Mouse (Mus musculus): ENCODE measurements around the gene Tpd52l2. TPM values are rescaled to one million over a fixed set of nuclear protein-coding genes. Genes with fewer than 3 reads are reported as not detected.

The Tpd52l2 gene
- polyA plus RNA-seq, 1 experiment from 2014 or later: 173 TPM

DNA sequence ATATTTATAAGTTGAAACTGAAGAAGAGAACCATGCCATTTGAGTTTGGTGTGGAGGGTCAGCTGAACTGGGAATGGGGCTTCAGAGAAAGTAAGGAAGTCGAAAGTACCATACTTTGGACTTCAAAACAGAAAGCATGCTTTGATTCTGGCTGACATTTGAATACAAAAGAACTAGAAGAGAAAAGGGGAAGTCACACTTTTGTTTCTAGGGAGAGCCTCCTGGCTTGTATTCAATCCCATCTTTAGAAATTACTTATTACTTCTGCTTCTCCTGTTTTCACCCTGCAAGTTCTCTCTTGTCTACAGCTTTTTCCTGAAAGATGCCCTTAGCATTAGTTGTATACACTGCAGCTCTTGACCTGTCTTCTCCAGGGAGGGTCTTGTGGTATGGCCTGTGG is 51.3 kb downstream of the Tpd52l2 start:
- 73% methylated on average over 1 of the region's 1 CpGs for WGBS
- H3K27ac ChIP-seq (replicated peaks): no peak overlapping the region
- peaks cover 67% of the 10 kb centered on the region for H3K36me3 ChIP-seq
- H3K27me3 ChIP-seq: no peaks in the 10 kb centered on the region
- no peak overlapping the region for H3K9ac ChIP-seq
- H3K4me2 ChIP-seq (replicated peaks): no peak overlapping the region
- H3K9me3 ChIP-seq (replicated peaks): no peaks in the 10 kb centered on the region
- no peak overlapping the region for H3K4me3 ChIP-seq (replicated peaks)
- no peaks in the 10 kb centered on the region for H3K4me1 ChIP-seq
- no peak for ATAC-seq (ENCODE audit: insufficient number of reproducible peaks, low FRiP score, low TSS enrichment, low read depth)

DNA sequence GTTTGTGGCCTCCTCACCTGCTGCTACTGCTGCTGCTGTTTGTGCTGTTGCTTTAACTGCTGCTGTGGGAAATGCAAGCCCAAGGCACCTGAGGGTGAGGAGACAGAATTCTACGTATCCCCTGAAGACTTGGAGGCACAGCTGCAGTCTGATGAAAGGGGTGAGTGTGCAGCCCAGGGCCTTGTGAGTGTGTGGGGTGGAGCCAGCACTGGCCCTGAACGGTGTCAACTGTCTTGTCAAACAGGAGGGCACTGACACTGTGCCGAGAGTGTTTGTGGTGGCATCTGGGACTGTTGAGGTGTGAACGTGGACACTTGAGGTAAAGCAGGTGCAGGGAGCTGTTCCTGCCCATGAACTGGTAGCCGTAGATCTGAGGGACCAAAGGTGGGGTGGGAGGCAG is 51.7 kb downstream of the Tpd52l2 start:
- no peak overlapping the region for H3K27ac ChIP-seq (replicated peaks)
- no peak overlapping the region for H3K9ac ChIP-seq
- H3K4me3 ChIP-seq (replicated peaks): no peak overlapping the region
- no peaks in the 10 kb centered on the region for H3K27me3 ChIP-seq
- peaks cover 67% of the 10 kb centered on the region for H3K36me3 ChIP-seq
- no peaks in the 10 kb centered on the region for H3K9me3 ChIP-seq (replicated peaks)
- H3K4me2 ChIP-seq (replicated peaks): no peak overlapping the region
- peak; percentile 73; the same call in 1 of the 2 replicates for ATAC-seq (ENCODE audit: insufficient number of reproducible peaks, low FRiP score, low TSS enrichment, low read depth)
- WGBS: 78% methylated on average over 5 of the region's 5 CpGs
- H3K4me1 ChIP-seq: no peaks in the 10 kb centered on the region

DNA sequence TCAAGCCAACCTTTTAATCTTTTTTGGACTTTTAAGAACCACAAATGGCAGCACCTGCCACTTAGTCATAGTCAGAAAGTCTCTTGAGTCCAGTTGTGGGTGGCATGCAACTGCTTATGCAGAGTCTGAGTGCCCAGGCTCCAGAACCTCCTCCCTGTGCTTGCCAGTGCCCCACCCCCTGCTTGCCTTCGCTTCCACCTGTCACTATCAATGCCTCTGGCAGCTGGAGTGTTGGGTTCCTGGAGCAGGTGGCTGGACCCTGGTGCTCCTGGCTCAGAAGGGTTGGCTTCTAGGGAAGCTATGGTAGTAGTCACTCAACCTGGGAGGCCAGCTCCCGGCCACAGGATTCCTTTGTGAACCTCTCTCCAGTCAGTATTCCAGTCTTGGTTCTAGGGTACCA is 53.3 kb downstream of the Tpd52l2 start:
- no peak for ATAC-seq (ENCODE audit: insufficient number of reproducible peaks, low FRiP score, low TSS enrichment, low read depth)
- Histone ChIP-seq H3K4me1 (no peaks in the 10 kb centered on the region), H3K4me3 (replicated peaks) (no peak overlapping the region), H3K36me3 (peaks cover 67% of the 10 kb centered on the region), H3K27ac (replicated peaks) (no peak overlapping the region), H3K9me3 (replicated peaks) (no peaks in the 10 kb centered on the region), H3K9ac (no peak overlapping the region), H3K27me3 (no peaks in the 10 kb centered on the region), H3K4me2 (replicated peaks) (no peak overlapping the region)
- 90% methylated on average over 2 of the region's 2 CpGs for WGBS

DNA sequence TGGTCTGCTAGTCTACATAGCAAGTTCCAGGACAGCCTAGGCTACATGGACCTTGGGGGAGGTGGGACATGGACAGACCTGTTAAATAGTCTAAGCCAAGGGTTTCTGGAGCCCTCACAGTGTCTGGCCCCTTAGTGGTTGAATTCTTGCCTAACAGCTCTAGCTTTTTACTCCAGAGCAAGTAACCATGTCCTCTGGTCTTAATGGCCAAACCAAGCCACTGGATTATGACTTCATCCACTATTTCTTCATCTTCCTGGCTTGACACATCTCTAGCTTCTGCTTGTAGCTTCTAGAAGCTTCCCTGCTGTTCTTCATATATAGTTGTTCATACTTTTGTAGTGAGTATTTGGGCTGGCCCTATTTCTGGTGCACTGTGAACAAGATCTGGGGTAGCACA is 56.8 kb downstream of the Tpd52l2 start:
- no peak overlapping the region for H3K27ac ChIP-seq (replicated peaks)
- H3K4me2 ChIP-seq (replicated peaks): no peak overlapping the region
- no peaks in the 10 kb centered on the region for H3K4me1 ChIP-seq
- peaks cover 40% of the 10 kb centered on the region for H3K36me3 ChIP-seq
- no peaks in the 10 kb centered on the region for H3K27me3 ChIP-seq
- H3K9me3 ChIP-seq (replicated peaks): no peaks in the 10 kb centered on the region
- no peak overlapping the region for H3K4me3 ChIP-seq (replicated peaks)
- no peak for ATAC-seq (ENCODE audit: insufficient number of reproducible peaks, low FRiP score, low TSS enrichment, low read depth)
- H3K9ac ChIP-seq: no peak overlapping the region

DNA sequence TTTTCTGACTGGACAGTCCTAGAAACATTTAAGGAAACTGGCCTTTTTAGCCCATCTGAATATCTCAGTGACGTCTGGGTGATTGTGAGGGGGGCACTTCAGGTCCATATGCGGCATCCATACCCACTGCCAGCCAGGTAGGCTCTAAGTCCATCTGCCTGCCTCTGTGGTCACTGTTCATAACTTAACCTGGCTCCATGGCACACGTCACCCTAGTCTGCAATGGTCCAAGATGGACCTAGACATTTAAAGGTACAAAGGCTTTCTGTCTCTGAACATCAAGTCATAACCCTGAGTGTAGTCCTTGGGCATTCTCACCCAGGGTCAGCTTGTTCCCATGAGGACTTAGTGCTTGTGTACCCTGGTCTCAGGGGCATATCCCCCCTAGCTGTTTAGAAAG is 70.4 kb downstream of the Tpd52l2 start:
- 85% methylated on average over 3 of the region's 3 CpGs for WGBS
- no peak for ATAC-seq (ENCODE audit: insufficient number of reproducible peaks, low FRiP score, low TSS enrichment, low read depth)
- H3K9ac ChIP-seq: no peak overlapping the region
- no peak overlapping the region for H3K27ac ChIP-seq (replicated peaks)
- no peaks in the 10 kb centered on the region for H3K9me3 ChIP-seq (replicated peaks)
- no peaks in the 10 kb centered on the region for H3K4me1 ChIP-seq
- H3K27me3 ChIP-seq: no peaks in the 10 kb centered on the region
- H3K36me3 ChIP-seq: peaks cover 5% of the 10 kb centered on the region; the same call in 1 of the 2 replicates
- H3K4me3 ChIP-seq (replicated peaks): no peak overlapping the region
- H3K4me2 ChIP-seq (replicated peaks): no peak overlapping the region

Other genes starting within 250 kb of the Tpd52l2 start
- 14.7 and 14.8 TPM in 2 replicates for gene Gmeb2, start 209.1 kb upstream of the Tpd52l2 start, polyA plus RNA-seq (2015; fragmentation: Nextera tagmentation; extraction: Ambion mirVana)
- gene Stmn3, start 182.6 kb upstream of the Tpd52l2 start, polyA plus RNA-seq (2015; fragmentation: Nextera tagmentation; extraction: Ambion mirVana): 16.2 and 24.7 TPM in 2 replicates
- gene Rtel1, start 177.4 kb upstream of the Tpd52l2 start, polyA plus RNA-seq (2015; fragmentation: Nextera tagmentation; extraction: Ambion mirVana): 35.5 and 40.8 TPM in 2 replicates
- 43.2 and 44.3 TPM in 2 replicates for gene Zgpat, start 132.2 kb upstream of the Tpd52l2 start, polyA plus RNA-seq (2015; fragmentation: Nextera tagmentation; extraction: Ambion mirVana)
- 65.2 and 65.3 TPM in 2 replicates for gene Arfrp1, start 131.7 kb upstream of the Tpd52l2 start, polyA plus RNA-seq (2015; fragmentation: Nextera tagmentation; extraction: Ambion mirVana)
- gene Lime1, start 117.1 kb upstream of the Tpd52l2 start, polyA plus RNA-seq (2015; fragmentation: Nextera tagmentation; extraction: Ambion mirVana): 23.6 and 24.7 TPM in 2 replicates
- 4.0 and 4.6 TPM in 2 replicates for gene Zbtb46, start 37.7 kb upstream of the Tpd52l2 start, polyA plus RNA-seq (2015; fragmentation: Nextera tagmentation; extraction: Ambion mirVana)
- gene Abhd16b, start 3.9 kb upstream of the Tpd52l2 start, polyA plus RNA-seq (2015; fragmentation: Nextera tagmentation; extraction: Ambion mirVana): 0.18 and 0.24 TPM in 2 replicates
- gene Dnajc5, start 23.3 kb downstream of the Tpd52l2 start, polyA plus RNA-seq (2015; fragmentation: Nextera tagmentation; extraction: Ambion mirVana): 87.7 and 92.0 TPM in 2 replicates
- 50.7 and 55.7 TPM in 2 replicates for gene Uckl1, start 87.8 kb downstream of the Tpd52l2 start, polyA plus RNA-seq (2015; fragmentation: Nextera tagmentation; extraction: Ambion mirVana)
- 60.4 and 63.6 TPM in 2 replicates for gene Prpf6, start 94.7 kb downstream of the Tpd52l2 start, polyA plus RNA-seq (2015; fragmentation: Nextera tagmentation; extraction: Ambion mirVana)
- 62.1 and 74.8 TPM in 2 replicates for gene Zfp512b, start 95.7 kb downstream of the Tpd52l2 start, polyA plus RNA-seq (2015; fragmentation: Nextera tagmentation; extraction: Ambion mirVana)
- gene Samd10, start 102.1 kb downstream of the Tpd52l2 start, polyA plus RNA-seq (2015; fragmentation: Nextera tagmentation; extraction: Ambion mirVana): 13.3 and 15.6 TPM in 2 replicates
- 0.24 and 0.31 TPM in 2 replicates for gene Gm29797, start 159.9 kb downstream of the Tpd52l2 start, polyA plus RNA-seq (2015; fragmentation: Nextera tagmentation; extraction: Ambion mirVana)
- gene Sox18, start 174.5 kb downstream of the Tpd52l2 start, polyA plus RNA-seq (2015; fragmentation: Nextera tagmentation; extraction: Ambion mirVana): 65.1 and 75.3 TPM in 2 replicates
- gene Tcea2, start 183.2 kb downstream of the Tpd52l2 start, polyA plus RNA-seq (2015; fragmentation: Nextera tagmentation; extraction: Ambion mirVana): 24.0 and 25.7 TPM in 2 replicates
- 72.2 and 79.7 TPM in 2 replicates for gene Rgs19, start 196.8 kb downstream of the Tpd52l2 start, polyA plus RNA-seq (2015; fragmentation: Nextera tagmentation; extraction: Ambion mirVana)
- not detected in 2 replicates for gene Lkaaear1, start 201.3 kb downstream of the Tpd52l2 start, polyA plus RNA-seq (2015; fragmentation: Nextera tagmentation; extraction: Ambion mirVana)
- gene Oprl1, start 217.9 kb downstream of the Tpd52l2 start, polyA plus RNA-seq (2015; fragmentation: Nextera tagmentation; extraction: Ambion mirVana): 0.18 and 0.84 TPM in 2 replicates